Mouse (Mus musculus) midbrain, embryonic 10.5 days (tissue): Measurements from ENCODE around the gene Dnajb8. TPM values are rescaled to one million over a fixed set of nuclear protein-coding genes. Genes with fewer than 3 reads are reported as not detected.

Experiments
- DNase-seq: peaks from one replicate; pipeline ENCODE4 v3.0.0-alpha.2; 2017; ENCODE audit warnings: low spot score
- H3K27ac ChIP-seq: fragments of 300-500 bp; sonication (generic); replicated peaks from 2 replicates; pipeline ENCODE4 v1.5.1; 2016; ENCODE audit warnings: mild to moderate bottlenecking
- H3K27me3 ChIP-seq: fragments of 300-500 bp; sonication (generic); 2 replicates; pipeline ENCODE4 v1.6.1; 2016; ENCODE audit warnings: low read depth, mild to moderate bottlenecking; ENCODE audit not compliant: poor library complexity, severe bottlenecking
- H3K36me3 ChIP-seq: fragments of 300-500 bp; sonication (generic); 2 replicates; pipeline ENCODE4 v1.6.1; 2016; ENCODE audit warnings: mild to moderate bottlenecking, moderate library complexity
- H3K4me1 ChIP-seq: fragments of 300-500 bp; sonication (generic); 2 replicates; pipeline ENCODE4 v1.6.1; 2016
- H3K4me3 ChIP-seq: fragments of 300-500 bp; sonication (generic); 2 replicates; pipeline ENCODE4 v1.5.1; 2016; ENCODE audit warnings: mild to moderate bottlenecking, moderate library complexity
- H3K9me3 ChIP-seq: fragments of 300-500 bp; sonication (generic); replicated peaks from 2 replicates; pipeline ENCODE4 v1.6.1; 2016; ENCODE audit warnings: mild to moderate bottlenecking
- WGBS: fragments of 180-500 bp; shearing (Covaris S2); methylation state at CpG from one replicate; pipeline ENCODE4 v1.1.7; 2016; 5-methylcytosine and 5-hydroxymethylcytosine counted together
- polyA plus RNA-seq: library from polyadenylated mRNA; unstranded; fragments of >200 nt; fragmentation: Nextera tagmentation; extraction: Ambion mirVana; gene quantifications from 2 replicates; pipeline ENCODE4 v1.2.1, GENCODE M21; 2016

Dnajb8 gene
- polyA plus RNA-seq, 1 experiment from 2014 or later: not detected

DNA sequence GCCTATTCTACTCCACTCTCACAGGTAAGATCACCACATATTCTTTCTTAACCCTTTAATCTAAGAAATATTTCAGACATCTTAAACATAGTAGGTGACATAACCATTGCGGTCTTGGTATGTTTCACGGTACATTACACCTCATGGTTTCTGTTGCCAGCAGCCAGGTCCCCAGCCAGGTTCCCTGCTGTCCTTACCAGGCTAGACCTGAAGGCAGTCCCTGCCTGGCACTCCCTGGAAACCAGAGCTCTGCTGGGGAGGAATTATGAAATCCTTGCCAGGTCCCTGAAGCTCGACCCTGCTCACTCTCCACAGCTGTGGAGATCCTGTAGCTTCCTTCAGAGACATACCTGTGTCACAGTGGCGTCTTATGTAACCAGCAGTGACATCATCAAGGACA, 5.9 kb upstream of the Dnajb8 start:
- Histone ChIP-seq H3K4me1 (peaks cover 3% of the 10 kb centered on the region; the same call in 1 of the 2 replicates), H3K4me3 (no peak overlapping the region), H3K27me3 (peaks cover 8% of the 10 kb centered on the region; the same call in 1 of the 2 replicates), H3K27ac (no peak overlapping the region), H3K9me3 (peaks cover 5% of the 10 kb centered on the region), H3K36me3 (no peaks in the 10 kb centered on the region)
- WGBS: 81% methylated on average over 4 of the region's 4 CpGs
- no peak for DNase-seq

DNA sequence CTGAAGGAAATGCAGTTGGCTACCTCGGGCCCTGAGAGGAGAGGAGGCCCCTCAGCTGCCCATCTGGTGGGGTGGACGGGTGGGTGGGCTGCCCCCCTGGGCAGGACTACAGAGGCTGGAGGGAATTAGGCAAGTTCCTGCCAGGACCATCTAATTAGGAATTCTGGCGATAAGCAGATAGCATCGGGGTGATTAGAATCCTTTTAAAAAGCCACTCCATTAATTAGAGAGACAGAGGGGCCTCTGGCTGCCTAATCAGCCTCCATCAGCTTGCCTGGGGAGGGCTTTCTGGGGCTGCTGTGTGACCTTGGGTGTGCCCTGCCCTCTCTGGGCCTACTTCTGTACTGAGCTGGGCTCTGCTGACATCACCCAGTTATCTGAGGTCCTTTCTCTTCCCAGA, 3.0 kb upstream of the Dnajb8 start:
- H3K27ac ChIP-seq: no peak overlapping the region

DNA sequence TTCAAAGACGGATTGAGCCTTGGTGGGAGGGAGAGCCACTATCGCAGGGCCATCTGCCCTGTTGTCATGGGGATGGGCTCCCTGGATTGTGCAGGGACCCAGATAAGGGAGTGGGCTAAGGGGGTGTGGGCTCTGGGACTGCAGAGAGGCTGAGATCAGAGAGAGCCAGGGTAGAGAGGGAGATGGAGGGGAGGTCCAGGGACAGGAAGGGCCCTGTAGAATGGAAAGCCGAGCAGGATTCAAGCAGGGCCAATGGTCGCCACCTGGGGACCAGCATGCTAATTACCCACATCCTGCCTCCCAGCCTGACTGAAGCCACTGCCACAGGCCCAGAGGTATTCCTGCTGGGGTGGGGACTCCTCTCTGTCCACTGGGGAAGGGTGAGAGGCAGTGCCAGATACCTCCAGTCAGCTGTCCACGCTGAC, 4.5 kb downstream of the Dnajb8 start:
- Histone ChIP-seq H3K4me3 (no peak overlapping the region), H3K9me3 (no peaks in the 10 kb centered on the region), H3K27ac (no peak overlapping the region; the same call in 1 of the 2 replicates), H3K4me1 (peaks cover 50% of the 10 kb centered on the region), H3K36me3 (no peaks in the 10 kb centered on the region), H3K27me3 (peaks cover 44% of the 10 kb centered on the region)
- peak; percentile 41 for DNase-seq
- WGBS: 17% methylated on average over 5 of the region's 5 CpGs

More for the DNA sequence above, 3.0 kb upstream of the Dnajb8 start:
- Histone ChIP-seq H3K4me3 (no peak overlapping the region), H3K4me1 (peaks cover 11% of the 10 kb centered on the region), H3K27me3 (peaks cover 4% of the 10 kb centered on the region), H3K36me3 (no peaks in the 10 kb centered on the region), H3K9me3 (peaks cover 5% of the 10 kb centered on the region)
- 26% methylated on average over 4 of the region's 4 CpGs for WGBS
- DNase-seq: no peak

DNA sequence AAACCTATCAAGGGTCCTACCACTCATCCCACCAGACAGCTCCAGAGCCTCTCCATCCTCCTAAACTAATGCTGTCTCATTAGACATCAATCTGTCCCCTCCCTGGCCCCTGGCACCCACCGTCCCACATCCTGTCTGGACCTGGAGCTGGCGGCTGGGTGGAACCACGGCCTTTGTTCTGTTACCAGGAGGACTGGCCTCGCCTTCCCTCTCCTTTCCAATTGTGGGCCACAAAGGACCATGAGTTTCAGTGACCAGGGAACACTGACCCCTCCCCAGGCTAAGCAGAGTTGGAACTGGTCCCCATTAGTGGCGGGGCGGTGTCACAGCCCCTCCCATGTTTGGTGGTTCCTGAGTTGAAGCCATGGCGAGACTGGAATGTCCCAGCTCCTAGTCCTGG, 5.5 kb downstream of the Dnajb8 start:
- Histone ChIP-seq H3K4me1 (peaks cover 45% of the 10 kb centered on the region), H3K9me3 (no peaks in the 10 kb centered on the region), H3K36me3 (no peaks in the 10 kb centered on the region), H3K27ac (peak overlapping the region; percentile 4; the same call in 1 of the 2 replicates), H3K4me3 (no peak overlapping the region), H3K27me3 (peaks cover 54% of the 10 kb centered on the region)
- no peak for DNase-seq
- 70% methylated on average over 7 of the region's 7 CpGs for whole genome bisulfite sequencing

DNA sequence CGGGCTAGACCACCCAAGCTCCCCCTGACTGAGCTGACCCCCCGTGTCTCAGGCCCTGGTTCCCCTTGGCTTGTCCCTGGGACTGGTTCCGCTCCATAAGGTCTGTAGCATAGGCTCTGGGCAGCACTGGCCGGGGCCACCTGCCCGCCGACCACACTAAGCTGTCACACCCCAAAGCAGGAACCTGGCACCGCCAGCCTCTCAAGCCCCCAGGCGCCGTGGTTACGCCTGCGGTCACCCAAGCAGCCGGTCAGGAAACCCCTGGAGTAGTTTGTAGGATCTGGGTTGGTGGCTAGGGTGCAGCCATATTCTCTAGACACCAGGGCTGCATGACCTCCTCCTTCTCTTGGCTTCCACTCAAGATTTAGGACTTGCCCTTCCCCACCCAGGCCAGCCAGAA, 7.2 kb downstream of the Dnajb8 start:
- peaks cover 45% of the 10 kb centered on the region for H3K4me1 ChIP-seq
- H3K9me3 ChIP-seq: no peaks in the 10 kb centered on the region
- peaks cover 71% of the 10 kb centered on the region for H3K27me3 ChIP-seq
- no peak overlapping the region for H3K4me3 ChIP-seq
- H3K36me3 ChIP-seq: no peaks in the 10 kb centered on the region
- no peak for DNase-seq
- WGBS: 86% methylated on average over 12 of the region's 12 CpGs
- peak overlapping the region; percentile 49 for H3K27ac ChIP-seq

DNA sequence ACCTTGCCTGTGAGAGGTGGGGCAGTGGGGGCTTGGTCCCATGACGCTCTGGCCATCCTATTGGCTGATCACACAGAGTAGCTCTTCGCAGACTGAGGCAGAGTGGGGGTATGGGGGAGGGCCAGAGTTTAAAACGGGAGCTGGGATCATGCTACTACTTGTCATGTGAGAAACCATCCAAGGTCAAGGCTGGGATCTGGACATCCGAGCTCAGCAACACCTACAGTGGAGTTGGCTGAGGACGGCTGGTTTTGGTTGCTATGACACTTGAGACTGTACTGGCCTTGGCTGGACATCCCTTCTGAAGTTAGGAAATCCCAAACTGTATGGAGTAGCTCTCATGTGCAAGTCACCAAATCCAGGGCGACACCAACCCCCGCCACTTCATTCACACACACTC, 9.8 kb downstream of the Dnajb8 start:
- 89% methylated on average over 7 of the region's 7 CpGs for WGBS
- no peak overlapping the region for H3K27ac ChIP-seq
- peaks cover 48% of the 10 kb centered on the region for H3K4me1 ChIP-seq
- H3K4me3 ChIP-seq: no peak overlapping the region
- no peaks in the 10 kb centered on the region for H3K36me3 ChIP-seq
- peaks cover 88% of the 10 kb centered on the region for H3K27me3 ChIP-seq
- DNase-seq: no peak
- no peaks in the 10 kb centered on the region for H3K9me3 ChIP-seq

DNA sequence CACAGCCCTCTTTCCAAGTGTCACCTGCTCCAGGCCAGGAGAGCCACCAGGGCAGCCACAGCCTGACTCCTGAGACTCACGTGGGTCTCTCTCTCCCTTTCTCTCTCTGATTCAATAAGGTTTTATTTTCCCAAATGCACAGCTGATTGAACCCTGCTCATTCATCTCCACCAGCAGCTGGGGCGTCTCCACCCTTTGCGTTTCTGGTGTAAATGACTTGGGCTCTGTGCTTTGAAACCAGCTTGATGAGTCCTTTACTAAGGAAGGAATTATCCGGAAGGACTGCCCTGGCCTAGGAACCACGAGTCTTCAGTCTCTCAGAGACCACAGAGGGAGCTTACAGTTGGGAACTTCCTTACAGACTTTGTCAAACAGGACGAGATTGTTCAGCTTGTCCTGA, 10.2 kb downstream of the Dnajb8 start:
- no peaks in the 10 kb centered on the region for H3K36me3 ChIP-seq
- no peak overlapping the region for H3K27ac ChIP-seq
- no peaks in the 10 kb centered on the region for H3K9me3 ChIP-seq
- no peak for DNase-seq
- WGBS: 68% methylated on average over 6 of the region's 6 CpGs
- peaks cover 92% of the 10 kb centered on the region for H3K27me3 ChIP-seq
- H3K4me1 ChIP-seq: peaks cover 48% of the 10 kb centered on the region
- H3K4me3 ChIP-seq: no peak overlapping the region

DNA sequence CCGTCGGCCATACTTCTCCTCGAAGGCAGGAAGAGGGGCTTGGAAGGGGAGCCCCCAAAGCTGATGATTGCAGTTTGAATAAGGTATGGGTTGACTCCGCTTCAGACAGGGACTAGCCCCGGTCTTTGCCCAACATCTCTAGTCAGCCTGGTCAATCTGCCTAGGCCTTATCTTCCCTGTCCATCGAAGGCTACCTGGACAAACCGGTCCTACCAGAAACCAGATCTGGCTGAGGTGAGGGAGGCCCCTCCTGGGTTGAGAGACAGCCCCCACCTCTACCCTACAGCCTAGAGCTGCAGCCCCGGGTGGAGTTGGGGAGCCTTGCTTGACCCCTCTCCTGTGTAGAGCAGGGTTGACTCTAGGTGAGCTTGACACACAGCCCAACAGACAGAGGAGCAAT, 11.9 kb downstream of the Dnajb8 start:
- H3K27me3 ChIP-seq: peaks cover 100% of the 10 kb centered on the region

DNA sequence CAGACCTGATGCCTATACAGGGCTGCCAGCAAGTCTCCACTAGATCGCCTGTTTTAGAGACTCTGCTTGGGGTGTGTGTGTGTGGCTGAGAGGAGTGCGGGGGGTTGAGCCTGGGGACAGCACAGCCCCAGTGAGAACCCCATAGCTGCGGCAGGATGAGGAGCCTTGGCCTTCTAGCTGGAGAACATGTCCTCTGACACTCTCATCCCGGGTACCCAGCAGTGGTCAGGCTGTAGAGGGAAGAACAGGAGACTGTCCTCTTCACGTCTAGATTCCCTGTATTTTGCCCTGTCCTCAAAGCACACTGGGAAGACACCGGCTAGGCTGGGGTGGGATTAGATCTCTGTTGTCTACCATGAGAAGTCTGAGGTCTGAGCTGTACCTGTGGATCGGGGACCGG, 13.4 kb downstream of the Dnajb8 start:
- no peaks in the 10 kb centered on the region for H3K36me3 ChIP-seq

More for the DNA sequence above, 11.9 kb downstream of the Dnajb8 start:
- no peak for DNase-seq
- WGBS: 75% methylated on average over 8 of the region's 8 CpGs
- H3K4me1 ChIP-seq: peaks cover 39% of the 10 kb centered on the region
- H3K27ac ChIP-seq: no peak overlapping the region
- H3K9me3 ChIP-seq: no peaks in the 10 kb centered on the region
- H3K4me3 ChIP-seq: no peak overlapping the region
- H3K36me3 ChIP-seq: no peaks in the 10 kb centered on the region

DNA sequence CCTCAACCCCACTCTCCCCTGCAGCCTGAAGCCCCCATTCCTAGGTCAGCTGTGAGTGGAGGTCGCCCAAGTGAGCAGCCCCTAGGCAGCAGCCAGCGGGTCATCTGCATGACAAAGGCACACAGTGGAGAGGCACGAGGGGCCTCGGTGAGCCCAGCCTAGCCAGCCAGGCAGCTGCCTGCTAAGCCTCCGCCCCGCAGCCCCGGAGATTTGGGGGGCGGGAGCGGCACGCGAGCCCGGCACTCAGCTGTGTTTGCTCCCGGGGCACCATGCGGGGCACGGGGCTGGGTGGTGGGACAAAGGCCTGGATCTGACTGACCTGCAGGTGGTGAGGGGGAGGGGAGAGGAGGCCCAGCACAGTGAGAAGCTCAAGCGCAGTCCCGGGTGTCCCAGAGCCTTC, 13.9 kb downstream of the Dnajb8 start:
- no peaks in the 10 kb centered on the region for H3K36me3 ChIP-seq
- peak overlapping the region; percentile 47 for H3K4me3 ChIP-seq
- H3K4me1 ChIP-seq: peaks cover 34% of the 10 kb centered on the region
- peaks cover 100% of the 10 kb centered on the region for H3K27me3 ChIP-seq
- peak; percentile 84 for DNase-seq
- H3K9me3 ChIP-seq: no peaks in the 10 kb centered on the region
- H3K27ac ChIP-seq: peak overlapping the region; percentile 83
- under 1% methylated on average over 17 of the region's 17 CpGs for WGBS

More for the DNA sequence above, 13.4 kb downstream of the Dnajb8 start:
- Histone ChIP-seq H3K4me1 (peaks cover 34% of the 10 kb centered on the region), H3K27ac (peak overlapping the region; percentile 83), H3K4me3 (peak overlapping the region; percentile 47), H3K27me3 (peaks cover 100% of the 10 kb centered on the region), H3K9me3 (no peaks in the 10 kb centered on the region)
- DNase-seq: no peak
- WGBS: 20% methylated on average over 8 of the region's 8 CpGs

DNA sequence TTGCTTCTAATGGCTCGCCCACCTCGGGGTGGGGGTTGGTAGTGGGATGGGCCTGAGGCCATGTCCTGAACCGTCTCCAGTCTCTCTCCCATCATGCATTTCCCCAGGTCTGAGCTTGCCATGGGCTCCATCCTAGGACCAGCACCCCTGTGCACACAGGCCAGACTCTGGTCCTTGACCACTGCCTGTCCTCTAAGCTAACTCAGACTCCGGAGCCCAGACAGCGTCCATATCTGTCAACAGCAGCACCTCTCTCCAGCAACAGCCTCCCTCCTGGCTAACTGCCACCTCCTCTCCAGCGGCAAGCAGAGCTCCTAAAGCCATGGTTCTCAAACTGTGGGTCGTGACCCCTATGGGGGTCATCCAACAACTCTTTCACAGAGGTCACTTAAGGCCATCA, 14.4 kb downstream of the Dnajb8 start:
- Histone ChIP-seq H3K9me3 (no peaks in the 10 kb centered on the region), H3K27ac (peak overlapping the region; percentile 83), H3K27me3 (peaks cover 100% of the 10 kb centered on the region), H3K36me3 (no peaks in the 10 kb centered on the region), H3K4me1 (peaks cover 36% of the 10 kb centered on the region), H3K4me3 (peak overlapping the region; percentile 47)
- 10% methylated on average over 7 of the region's 7 CpGs for WGBS
- DNase-seq: no peak

DNA sequence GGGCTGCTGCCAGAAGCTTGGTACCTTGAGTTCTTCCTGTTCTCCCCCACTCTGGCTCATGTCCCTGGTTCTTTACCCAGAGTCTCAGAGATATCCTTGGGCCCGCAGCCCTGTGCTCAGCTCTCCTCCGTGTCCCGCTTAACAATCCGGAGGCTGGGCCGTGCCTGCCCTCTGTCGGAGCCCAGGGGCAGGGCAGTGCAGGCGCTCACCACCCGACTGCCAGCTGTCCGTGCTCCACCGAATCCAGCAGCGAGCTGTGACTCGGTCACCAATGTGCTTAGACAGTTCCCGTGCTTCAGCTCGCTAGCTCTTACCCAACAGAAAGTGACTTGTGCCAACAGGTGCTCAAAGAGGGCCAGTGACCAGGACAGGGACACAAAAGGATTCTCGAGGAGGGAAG, 20.5 kb downstream of the Dnajb8 start:
- WGBS: 3% methylated on average over 15 of the region's 15 CpGs
- Histone ChIP-seq H3K36me3 (no peaks in the 10 kb centered on the region), H3K27ac (no peak overlapping the region), H3K9me3 (no peaks in the 10 kb centered on the region), H3K27me3 (peaks cover 76% of the 10 kb centered on the region), H3K4me3 (peak overlapping the region; percentile 5; the same call in 1 of the 2 replicates), H3K4me1 (peaks cover 30% of the 10 kb centered on the region)
- peak; percentile 81 for DNase-seq

DNA sequence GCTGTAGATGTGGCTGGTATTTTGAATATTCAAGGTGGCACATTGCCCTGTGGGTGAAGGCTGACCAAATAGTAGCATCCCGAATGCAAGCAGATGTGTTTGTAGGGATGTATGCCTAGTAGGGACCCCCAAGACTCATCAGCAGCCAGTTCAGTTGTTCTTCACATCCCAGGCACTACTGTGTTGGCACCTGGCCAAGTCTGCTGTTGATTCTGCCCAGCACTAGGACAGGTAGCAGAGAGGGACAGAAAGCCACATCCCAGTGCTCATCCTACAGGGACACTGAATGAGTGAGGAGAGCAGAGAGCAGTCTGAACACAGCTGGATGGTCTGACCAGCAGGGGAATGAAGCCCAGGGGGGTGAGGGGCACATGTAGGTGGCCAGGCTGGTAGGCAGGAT, 27.2 kb downstream of the Dnajb8 start:
- 93% methylated on average over 1 of the region's 1 CpGs for WGBS
- no peak for DNase-seq
- H3K27me3 ChIP-seq: peaks cover 10% of the 10 kb centered on the region

DNA sequence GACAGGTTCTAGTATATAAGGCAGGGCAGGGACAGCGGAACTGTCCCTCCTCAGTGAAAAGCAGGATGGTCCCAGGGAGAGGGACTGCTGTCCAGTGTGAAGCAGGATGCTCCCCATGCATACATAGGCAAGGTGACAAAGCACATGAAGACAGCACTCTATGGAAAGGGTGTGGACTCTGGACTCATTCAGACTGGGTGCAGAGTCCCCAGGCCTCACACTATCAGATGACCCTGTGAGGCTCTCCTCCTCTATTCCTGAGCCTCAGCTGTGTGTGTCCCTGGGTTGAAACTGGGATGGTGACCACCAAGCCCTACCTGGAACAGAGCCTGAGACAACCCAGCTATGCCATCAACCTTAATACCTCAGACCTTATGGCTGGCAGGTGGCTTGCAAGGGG, 29.3 kb downstream of the Dnajb8 start:
- Histone ChIP-seq H3K9me3 (no peaks in the 10 kb centered on the region), H3K4me3 (no peak overlapping the region), H3K27ac (no peak overlapping the region), H3K4me1 (peaks cover 5% of the 10 kb centered on the region; the same call in 1 of the 2 replicates), H3K27me3 (no peaks in the 10 kb centered on the region), H3K36me3 (no peaks in the 10 kb centered on the region)
- DNase-seq: no peak
- WGBS: 95% methylated on average over 1 of the region's 1 CpGs

More for the DNA sequence above, 27.2 kb downstream of the Dnajb8 start:
- Histone ChIP-seq H3K27ac (no peak overlapping the region), H3K36me3 (no peaks in the 10 kb centered on the region), H3K4me3 (no peak overlapping the region), H3K4me1 (peaks cover 14% of the 10 kb centered on the region; the same call in 1 of the 2 replicates), H3K9me3 (no peaks in the 10 kb centered on the region)
